Mouse (Mus musculus) testis, adult 2 months (tissue): ENCODE measurements at regions not wholly inside any gene's neighbourhood (a gene's known extent, or its start where the extent isn't known, plus 50 kb on each side); places are given as distances from the start of the nearest gene placed in this dataset.

ENCODE experiments used
- CTCF ChIP-seq: fragments of 200-500 bp; IDR thresholded peaks from 2 replicates; pipeline ENCODE4 v1.5.1; 2012; ENCODE audit warnings: low read depth, mild to moderate bottlenecking, inconsistent platforms, low read length, moderate library complexity; ENCODE audit not compliant: control insufficient read depth, insufficient read depth, insufficient replicate concordance
- POLR2A ChIP-seq: fragments of 200-500 bp; IDR thresholded peaks from 2 replicates; pipeline ENCODE4 v1.6.1; 2012; ENCODE audit warnings: low read depth, mild to moderate bottlenecking, inconsistent platforms, low read length, moderate library complexity; ENCODE audit not compliant: control insufficient read depth

GRCm38 (mm10) chr1:77221900-77222299 is 293.0 kb downstream of the Epha4 start:
- no peak for TF ChIP-seq CTCF
- no peak for TF ChIP-seq POLR2A
